Comparison of ENCODE assay signal across 7 mouse cellular contexts in the genomic region with DNA sequence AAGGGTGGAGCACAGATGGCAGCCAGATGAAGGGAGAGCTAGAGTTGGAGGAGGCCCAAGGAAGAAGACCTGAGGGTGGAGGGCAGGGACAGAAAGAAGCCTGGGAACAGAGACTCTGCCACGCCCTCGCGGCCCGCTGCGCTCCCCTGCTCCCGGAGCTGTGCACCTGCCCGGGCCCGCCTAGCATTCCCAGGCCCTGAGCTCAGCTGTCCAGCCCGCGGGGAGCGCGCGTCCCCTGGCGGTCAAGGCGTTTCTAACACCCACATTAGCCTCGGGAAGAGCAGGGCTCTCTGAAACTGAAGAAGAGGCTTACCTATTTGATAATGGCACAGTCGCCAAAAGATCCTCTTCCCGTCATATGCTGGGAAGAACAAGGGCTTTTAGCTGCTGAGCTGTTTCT. TPM values are rescaled to one million over a fixed set of nuclear protein-coding genes. Genes with fewer than 3 reads are reported as not detected.
DNase-seq lines count a peak whose midpoint lies in the region; ATAC-seq and TF ChIP-seq lines count a peak whose summit lies in the region.

No protein-coding gene starts in this region.

- H3K79me2 ChIP-seq in CH12.LX (replicated peaks; ENCODE audit: control insufficient read depth, extremely low read depth, insufficient read depth, poor library complexity, severe bottlenecking), result peaks cover 2% of the 10 kb centered on the region; the same call in 1 of the 2 replicates

- peaks cover 4% of the 10 kb centered on the region for H3K9me3 ChIP-seq in CH12.LX (replicated peaks; ENCODE audit: low read length)
- H3K9me3 ChIP-seq in kidney, embryonic 14.5 days (ENCODE audit: control insufficient read depth, low read length), result no peaks in the 10 kb centered on the region
- no peaks in the 10 kb centered on the region for H3K9me3 ChIP-seq in stomach, embryonic 15.5 days

- ATAC-seq in kidney, embryonic 14.5 days (ENCODE audit: low FRiP score, low TSS enrichment), result peak; percentile 10; the same call in 1 of the 2 replicates
- ATAC-seq in stomach, embryonic 15.5 days (ENCODE audit: insufficient read depth, low FRiP score, low read depth), result peak; percentile 44

- DNase-seq in A20 (ENCODE audit: low read depth, low spot score) (peak; percentile 75), CH12.LX (ENCODE audit: extremely low read depth) (peak; percentile 49)
- DNase-seq in cerebellum, adult 11 months, result peak; percentile 76
- DNase-seq in gastrocnemius, postnatal 4 days (ENCODE audit: low spot score in 2 of 2), result peak; percentile 57 to 66
- DNase-seq in lung, postnatal 25 days (ENCODE audit: low spot score), result peak; percentile 82

- TF ChIP-seq CTCF in CH12.LX (conservative IDR thresholded peaks at IDR 0.05 in 1 of 2, IDR thresholded peaks at IDR 0.05 in 1 of 2; ENCODE audit: low read depth in 2 of 2, low read length in 2 of 2), result peak; percentile 45 to 90

- no peak overlapping the region for H3K9ac ChIP-seq in CH12.LX (ENCODE audit: insufficient read depth, low read depth)
- no peak overlapping the region for H3K9ac ChIP-seq in kidney, embryonic 14.5 days (ENCODE audit: low read depth, low read length)
- H3K9ac ChIP-seq in stomach, embryonic 15.5 days, result no peak overlapping the region

- 4% methylated on average over 18 of the region's 18 CpGs for WGBS in kidney, embryonic 14.5 days
- 5% methylated on average over 18 of the region's 18 CpGs for WGBS in stomach, embryonic 15.5 days

- peaks cover 47% of the 10 kb centered on the region for H3K27me3 ChIP-seq in CH12.LX (replicated peaks)
- H3K27me3 ChIP-seq in kidney, embryonic 14.5 days (ENCODE audit: control insufficient read depth, insufficient read depth, low read length), result peaks cover 3% of the 10 kb centered on the region; the same call in 1 of the 2 replicates
- 0 out of 2 replicates have a peak, but pooled peaks cover 2% of the 10 kb centered on the region for H3K27me3 ChIP-seq in stomach, embryonic 15.5 days (replicated peaks)

- no peak overlapping the region for H3K27ac ChIP-seq in CH12.LX (ENCODE audit: insufficient read depth, low read depth)
- H3K27ac ChIP-seq in kidney, embryonic 14.5 days (ENCODE audit: low read depth, low read length), result no peak overlapping the region
- peak overlapping the region; percentile 65 for H3K27ac ChIP-seq in stomach, embryonic 15.5 days

- no peak for TF ChIP-seq POLR2A in CH12.LX (IDR thresholded peaks at IDR 0.05; ENCODE audit: low read depth, low read length)

- in situ Hi-C loops in CH12.LX (cut with MboI; ENCODE audit: low pct_ligation_motif_present, low pct_unique_long_range_greater_than_20kb, low sequenced_read_pairs), result no loop called here

- dilution Hi-C loops in CH12.LX (cut with MboI; ENCODE audit: extremely low pct_ligation_motif_present, extremely low pct_unique_long_range_greater_than_20kb, low sequenced_read_pairs), result no loop called here

- peaks cover 7 to 14% of the 10 kb centered on the region in 2 experiments; a peak in 3 of 4 replicates for H3K4me1 ChIP-seq in CH12.LX (ENCODE audit: control insufficient read depth in 1 of 2, insufficient read depth in 2 of 2)
- H3K4me1 ChIP-seq in kidney, embryonic 14.5 days (ENCODE audit: control insufficient read depth, insufficient read depth, low read length), result 0 out of 2 replicates have a peak, but pooled peaks cover 4% of the 10 kb centered on the region
- peaks cover 30% of the 10 kb centered on the region for H3K4me1 ChIP-seq in stomach, embryonic 15.5 days

- H3K4me2 ChIP-seq in CH12.LX (ENCODE audit: insufficient read depth, low read depth, poor library complexity, severe bottlenecking), result 0 out of 2 replicates have a peak overlapping the region, but pooled peaks have one; percentile 19
- H3K4me2 ChIP-seq in kidney, embryonic 14.5 days (replicated peaks; ENCODE audit: low read depth, low read length), result no peak overlapping the region
- H3K4me2 ChIP-seq in stomach, embryonic 15.5 days, result peak overlapping the region; percentile 34

- peak; percentile 77 for TF ChIP-seq RAD21 in CH12.LX (IDR thresholded peaks at IDR 0.05; ENCODE audit: low read depth, low read length)

- TF ChIP-seq EP300 in CH12.LX (IDR thresholded peaks at IDR 0.05; ENCODE audit: low read length), result no peak

- no peaks in the 10 kb centered on the region for H3K36me3 ChIP-seq in CH12.LX (replicated peaks in 1 of 2; ENCODE audit: control insufficient read depth in 1 of 2, insufficient read depth in 1 of 2, low read length in 1 of 2)
- H3K36me3 ChIP-seq in kidney, embryonic 14.5 days (ENCODE audit: control insufficient read depth, insufficient read depth, low read length), result no peaks in the 10 kb centered on the region
- no peaks in the 10 kb centered on the region for H3K36me3 ChIP-seq in stomach, embryonic 15.5 days

- H3K4me3 ChIP-seq in CH12.LX (replicated peaks in 1 of 3; ENCODE audit: low read depth in 2 of 3, low read length in 2 of 3, poor library complexity in 1 of 3), result no peak overlapping the region
- no peak overlapping the region for H3K4me3 ChIP-seq in kidney, embryonic 14.5 days (ENCODE audit: low read length)
- H3K4me3 ChIP-seq in stomach, embryonic 15.5 days (replicated peaks), result 0 out of 2 replicates have a peak overlapping the region, but pooled peaks have one; percentile 3

TF ChIP-seq in CH12.LX, 34 proteins besides CTCF, POLR2A, EP300 and RAD21:
- TF ChIP-seq ZC3H11A (IDR thresholded peaks at IDR 0.05; ENCODE audit: low read depth, low read length) (no peak), USF2 (conservative IDR thresholded peaks at IDR 0.05; ENCODE audit: low read depth, low read length) (no peak; the same call in 1 of the 2 replicates), IRF4 (IDR thresholded peaks at IDR 0.05; ENCODE audit: low read depth, low read length) (peak; percentile 58; the same call in 1 of the 2 replicates), MAZ (IDR thresholded peaks at IDR 0.05; ENCODE audit: low read depth, low read length) (no peak), KAT2A (IDR thresholded peaks at IDR 0.05; ENCODE audit: insufficient replicate concordance, low read length) (no peak), NELFE (IDR thresholded peaks at IDR 0.05; ENCODE audit: low read depth, low read length) (no peak), UBTF (IDR thresholded peaks at IDR 0.05; ENCODE audit: low read depth, low read length) (no peak), SMC3 (IDR thresholded peaks at IDR 0.05; ENCODE audit: low read depth, low read length) (peak; percentile 73), MXI1 (IDR thresholded peaks at IDR 0.05; ENCODE audit: low read depth, low read length) (no peak), BHLHE40 (IDR thresholded peaks at IDR 0.05; ENCODE audit: low read depth, low read length) (peak; percentile 20; the same call in 1 of the 2 replicates), ELF1 (IDR thresholded peaks at IDR 0.05; ENCODE audit: low read depth, low read length) (no peak), TCF12 (IDR thresholded peaks at IDR 0.05; ENCODE audit: low read depth, low read length) (peak; percentile 51; the same call in 1 of the 2 replicates)

RNA-seq across cellular contexts. Expression of gene Ppp1r13l, which starts 4.3 kb away (rescaled TPM):
- 0.42 and 0.68 TPM in 2 replicates for total RNA-seq in CH12.LX (2012; rRNA removed)
- 0.11 TPM in 1 of 2 replicates, not detected in the other for total RNA-seq in CH12.LX (2014; rRNA removed)
- 1.3 and 1.4 TPM in 2 replicates for polyA plus RNA-seq in CH12.LX (2012; ENCODE audit: insufficient read length, low read depth)
- 1 to 10 TPM; 4.6 to 6.6 TPM for total RNA-seq in gastrocnemius, postnatal 4 days (2021)
- 5.4 and 7.8 TPM in 2 replicates for polyA plus RNA-seq in kidney, embryonic 14.5 days (2014; fragmentation: Nextera tagmentation; extraction: Ambion mirVana)
- 7.8 and 8.9 TPM in 2 replicates for polyA plus RNA-seq in stomach, embryonic 15.5 days (2015; fragmentation: Nextera tagmentation; extraction: Ambion mirVana)

RNA-seq across cellular contexts. Expression of gene Cd3eap, which starts 4.6 kb away (rescaled TPM):
- total RNA-seq in CH12.LX (2012; rRNA removed) (22.6 and 33.2 TPM in 2 replicates), CH12.LX (2014; rRNA removed) (14.4 and 15.9 TPM in 2 replicates)
- 36.8 and 36.9 TPM in 2 replicates for polyA plus RNA-seq in CH12.LX (2012; ENCODE audit: insufficient read length, low read depth)
- 10 to 100 TPM in 1 of 2 experiments, 1 to 10 TPM in 1; 9.7 to 10.8 TPM for total RNA-seq in gastrocnemius, postnatal 4 days (2021)
- polyA plus RNA-seq in kidney, embryonic 14.5 days (2014; fragmentation: Nextera tagmentation; extraction: Ambion mirVana), result 21.9 and 26.8 TPM in 2 replicates
- 24.9 and 26.1 TPM in 2 replicates for polyA plus RNA-seq in stomach, embryonic 15.5 days (2015; fragmentation: Nextera tagmentation; extraction: Ambion mirVana)

RNA-seq across cellular contexts. Expression of gene Ercc2, which starts 17.9 kb away (rescaled TPM):
- total RNA-seq in CH12.LX (2012; rRNA removed) (40.6 and 43.8 TPM in 2 replicates), CH12.LX (2014; rRNA removed) (29.0 and 30.0 TPM in 2 replicates)
- polyA plus RNA-seq in CH12.LX (2012; ENCODE audit: insufficient read length, low read depth), result 31.7 and 33.5 TPM in 2 replicates
- total RNA-seq in gastrocnemius, postnatal 4 days (2021), result 10 to 100 TPM; 18.6 to 21.0 TPM
- 11.9 and 12.6 TPM in 2 replicates for polyA plus RNA-seq in kidney, embryonic 14.5 days (2014; fragmentation: Nextera tagmentation; extraction: Ambion mirVana)
- 13.5 and 14.8 TPM in 2 replicates for polyA plus RNA-seq in stomach, embryonic 15.5 days (2015; fragmentation: Nextera tagmentation; extraction: Ambion mirVana)

RNA-seq across cellular contexts. Expression of gene Ercc1, which starts 19.3 kb away (rescaled TPM):
- total RNA-seq in CH12.LX (2012; rRNA removed), result 27.7 and 31.1 TPM in 2 replicates
- total RNA-seq in CH12.LX (2014; rRNA removed), result 25.3 and 26.9 TPM in 2 replicates
- polyA plus RNA-seq in CH12.LX (2012; ENCODE audit: insufficient read length, low read depth), result 28.2 and 29.8 TPM in 2 replicates
- 10 to 100 TPM; 33.1 to 34.5 TPM for total RNA-seq in gastrocnemius, postnatal 4 days (2021)
- 95.2 and 102 TPM in 2 replicates for polyA plus RNA-seq in kidney, embryonic 14.5 days (2014; fragmentation: Nextera tagmentation; extraction: Ambion mirVana)
- 63.7 and 66.5 TPM in 2 replicates for polyA plus RNA-seq in stomach, embryonic 15.5 days (2015; fragmentation: Nextera tagmentation; extraction: Ambion mirVana)

RNA-seq across cellular contexts. Expression of gene Klc3, which starts 40.0 kb away (rescaled TPM):
- total RNA-seq in CH12.LX (2012; rRNA removed) (3.9 and 4.4 TPM in 2 replicates), CH12.LX (2014; rRNA removed) (0.17 TPM in 1 of 2 replicates, not detected in the other)
- not detected in 2 replicates for polyA plus RNA-seq in CH12.LX (2012; ENCODE audit: insufficient read length, low read depth)
- total RNA-seq in gastrocnemius, postnatal 4 days (2021), result under 1 TPM in 1 of 2 experiments, not detected in 1; 0.16 TPM
- polyA plus RNA-seq in kidney, embryonic 14.5 days (2014; fragmentation: Nextera tagmentation; extraction: Ambion mirVana), result 5.7 and 6.7 TPM in 2 replicates
- polyA plus RNA-seq in stomach, embryonic 15.5 days (2015; fragmentation: Nextera tagmentation; extraction: Ambion mirVana), result 9.7 and 10.4 TPM in 2 replicates
